Comparison of ENCODE assay signal across 9 mouse cellular contexts in the genomic region with DNA sequence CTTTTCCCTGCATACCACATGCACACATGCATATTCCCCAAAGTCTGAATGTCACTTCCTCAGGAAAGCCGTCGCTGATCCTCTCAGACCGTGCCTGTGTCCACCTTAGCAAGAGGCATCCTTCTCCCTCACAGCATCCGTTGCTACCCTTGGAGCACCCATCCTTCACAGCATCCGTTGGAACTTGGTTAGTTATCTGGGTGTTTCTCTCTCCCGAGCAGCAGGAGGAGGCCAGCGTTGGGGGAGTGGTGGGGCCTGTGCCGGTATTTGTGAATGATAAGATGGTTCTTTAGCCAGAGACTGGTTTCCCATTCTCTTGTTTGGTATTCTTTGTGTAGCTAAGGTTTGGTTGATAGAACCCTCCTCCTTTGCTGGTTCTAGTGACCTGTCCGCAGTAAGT. TPM values are rescaled to one million over a fixed set of nuclear protein-coding genes. Genes with fewer than 3 reads are reported as not detected.
DNase-seq lines count a peak whose midpoint lies in the region; ATAC-seq and TF ChIP-seq lines count a peak whose summit lies in the region.
"Had no signal": no experiment of that assay in that cellular context is flagged by ENCODE, and none has a peak within 500 bp of the region (broad histone marks: within the 10 kb centered on the region; RNA-seq: fewer than 3 reads in every experiment).

No protein-coding gene starts in this region.

- H3K9me3 ChIP-seq in heart, embryonic 15.5 days (replicated peaks) = no peaks in the 10 kb centered on the region

- H3K27me3 ChIP-seq in cerebellum, adult 2 months (ENCODE audit: control insufficient read depth, insufficient read depth, low read length) = no peaks in the 10 kb centered on the region
- H3K27me3 ChIP-seq in heart, embryonic 15.5 days = no peaks in the 10 kb centered on the region

- H3K9ac ChIP-seq in heart, embryonic 15.5 days = no peak overlapping the region

- WGBS in cerebellum, adult 2 months = 81% methylated on average over 9 of the region's 9 CpGs
- whole genome bisulfite sequencing in heart, embryonic 15.5 days = 33% methylated on average over 9 of the region's 9 CpGs

- peaks cover 59% of the 10 kb centered on the region for H3K4me1 ChIP-seq in cerebellum, adult 2 months (ENCODE audit: control insufficient read depth, insufficient read depth, low read length)
- peaks cover 68% of the 10 kb centered on the region for H3K4me1 ChIP-seq in heart, embryonic 15.5 days (replicated peaks)

- no peak for TF ChIP-seq POLR2A in cerebellum, adult 2 months (IDR thresholded peaks at IDR 0.05; ENCODE audit: borderline replicate concordance, insufficient read depth, low read length)

- no peaks in the 10 kb centered on the region for H3K36me3 ChIP-seq in heart, embryonic 15.5 days

- H3K4me3 ChIP-seq in cerebellum, adult 2 months (replicated peaks; ENCODE audit: insufficient read depth, low read depth, low read length) = no peak overlapping the region
- no peak overlapping the region for H3K4me3 ChIP-seq in left cerebral cortex, adult 2 months
- H3K4me3 ChIP-seq in heart, embryonic 15.5 days = no peak overlapping the region

- peak overlapping the region; percentile 55; the same call in 1 of the 2 replicates for H3K27ac ChIP-seq in cerebellum, adult 2 months (ENCODE audit: insufficient read depth, low read length)
- peak overlapping the region; percentile 86 for H3K27ac ChIP-seq in left cerebral cortex, adult 2 months
- H3K27ac ChIP-seq in heart, embryonic 15.5 days = peak overlapping the region; percentile 93

- H3K4me2 ChIP-seq in heart, embryonic 15.5 days = peak overlapping the region; percentile 38

- no peak for DNase-seq in cerebellum, adult 2 months
- no peak for DNase-seq in left cerebral cortex, adult 2 months (ENCODE audit: extremely low spot score in 1 of 2, low spot score in 2 of 2)
- no peak for DNase-seq in left cerebral cortex, adult 11 months (ENCODE audit: low spot score)
- no peak for DNase-seq in frontal cortex, postnatal 14 days (ENCODE audit: low spot score in 2 of 2)
- DNase-seq: layer of hippocampus, adult 9-11 months had no signal

- no peak for ATAC-seq in cerebellum, adult (ENCODE audit: insufficient number of reproducible peaks, low FRiP score, low TSS enrichment)
- ATAC-seq in heart, embryonic 15.5 days (replicated peaks; ENCODE audit: insufficient number of reproducible peaks, insufficient read depth, low FRiP score, low read depth) = no peak
- ATAC-seq in megakaryocyte-erythroid progenitor cell, adult 5-6 weeks (replicated peaks; ENCODE audit: low FRiP score, low TSS enrichment, poor library complexity, severe bottlenecking) = peak; percentile 62
- no peak for ATAC-seq in activated CD4-positive, CD25-positive, alpha-beta regulatory T cell, adult 4 months

- TF ChIP-seq CTCF in cerebellum, adult 2 months (IDR thresholded peaks at IDR 0.05; ENCODE audit: borderline replicate concordance, insufficient read depth, low read depth, low read length) = no peak
- TF ChIP-seq CTCF in left cerebral cortex, adult 2 months (IDR thresholded peaks at IDR 0.05) = no peak

- intact Hi-C loops in left cerebral cortex, adult 2 months (cut with DNase I) = no loop called here

RNA-seq across cellular contexts. Expression of a gene that starts 2.7 kb away (rescaled TPM):
- polyA plus RNA-seq in cerebellum, adult 2 months (2012; rRNA removed) = not detected in 2 replicates
- total RNA-seq in left cerebral cortex, adult 2 months (2021) = not detected
- polyA plus RNA-seq in heart, embryonic 15.5 days (2015; fragmentation: Nextera tagmentation; extraction: Ambion mirVana) = 0.93 and 1.4 TPM in 2 replicates
- not detected in 2 replicates for total RNA-seq in megakaryocyte-erythroid progenitor cell, adult 5-6 weeks (2014; fragmentation: Nextera tagmentation)
- total RNA-seq in megakaryocyte-erythroid progenitor cell, adult 5-6 weeks (2017) = not detected in 2 replicates
- polyA plus RNA-seq in activated CD4-positive, CD25-positive, alpha-beta regulatory T cell, adult 4 months (2017; shearing (Covaris generic)) = under 1 TPM; 0.20 to 0.57 TPM

RNA-seq across cellular contexts. Expression of a gene that starts 21.8 kb away (rescaled TPM):
- polyA plus RNA-seq in cerebellum, adult 2 months (2012; rRNA removed) = 56.5 and 62.1 TPM in 2 replicates
- total RNA-seq in left cerebral cortex, adult 2 months (2021) = 100 to 1,000 TPM; 164 to 169 TPM
- polyA plus RNA-seq in heart, embryonic 15.5 days (2015; fragmentation: Nextera tagmentation; extraction: Ambion mirVana) = 107 and 109 TPM in 2 replicates
- total RNA-seq in megakaryocyte-erythroid progenitor cell, adult 5-6 weeks (2014; fragmentation: Nextera tagmentation) = 69.3 and 99.2 TPM in 2 replicates
- 84.3 and 107 TPM in 2 replicates for total RNA-seq in megakaryocyte-erythroid progenitor cell, adult 5-6 weeks (2017)
- polyA plus RNA-seq in activated CD4-positive, CD25-positive, alpha-beta regulatory T cell, adult 4 months (2017; shearing (Covaris generic)) = 10 to 100 TPM; 22.1 to 29.7 TPM

RNA-seq across cellular contexts. Expression of a gene that starts 59.8 kb away (rescaled TPM):
- polyA plus RNA-seq in cerebellum, adult 2 months (2012; rRNA removed) = not detected in 2 replicates
- not detected for total RNA-seq in left cerebral cortex, adult 2 months (2021)
- not detected in 2 replicates for polyA plus RNA-seq in heart, embryonic 15.5 days (2015; fragmentation: Nextera tagmentation; extraction: Ambion mirVana)
- total RNA-seq in megakaryocyte-erythroid progenitor cell, adult 5-6 weeks (2014; fragmentation: Nextera tagmentation) = not detected in 2 replicates
- total RNA-seq in megakaryocyte-erythroid progenitor cell, adult 5-6 weeks (2017) = not detected in 2 replicates
- polyA plus RNA-seq in activated CD4-positive, CD25-positive, alpha-beta regulatory T cell, adult 4 months (2017; shearing (Covaris generic)) = under 1 TPM in 1 of 2 experiments, not detected in 1; 0.73 TPM
